Comparison of ENCODE assay signal across 13 mouse cellular contexts in the genomic region with DNA sequence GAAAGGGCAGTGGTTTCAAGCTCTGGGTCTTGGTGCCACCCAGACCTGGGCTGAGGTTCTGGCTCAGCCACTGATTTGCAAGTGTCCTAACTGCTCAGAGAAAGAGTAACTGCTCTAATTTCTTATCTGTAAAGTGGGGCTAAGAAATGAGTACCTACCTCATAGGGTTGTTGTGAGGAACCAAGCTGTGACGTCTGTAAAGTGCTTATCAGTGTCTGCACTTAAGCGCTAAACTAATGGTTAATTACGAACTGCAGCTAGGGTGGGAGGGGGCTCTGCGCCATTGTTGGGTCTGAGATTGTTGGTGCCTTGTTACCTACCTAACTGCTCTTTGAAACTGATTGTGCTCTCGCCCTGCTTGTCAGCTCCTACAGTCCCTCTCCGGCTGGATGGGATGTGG. TPM values are rescaled to one million over a fixed set of nuclear protein-coding genes. Genes with fewer than 3 reads are reported as not detected.
DNase-seq lines count a peak whose midpoint lies in the region; ATAC-seq lines count a peak whose summit lies in the region.
"Had no signal": no experiment of that assay in that cellular context is flagged by ENCODE, and none has a peak within 500 bp of the region (broad histone marks: within the 10 kb centered on the region; RNA-seq: fewer than 3 reads in every experiment).

No protein-coding gene starts in this region.

- no peak for DNase-seq in forebrain, embryonic 14.5 days (ENCODE audit: low spot score)
- DNase-seq in kidney, adult 18-20 months, result no peak
- DNase-seq in neural tube, embryonic 10.5 days (ENCODE audit: extremely low spot score, low spot score), result no peak
- DNase-seq in frontal cortex, adult 2 months (ENCODE audit: extremely low spot score in 1 of 2, low spot score in 1 of 2), result no peak
- DNase-seq in spleen, adult 18-20 months, result no peak
- DNase-seq: adrenal gland, postnatal 25 days; kidney, adult 9 months; lung, postnatal 10 days had no signal

- no peak overlapping the region for H3K27ac ChIP-seq in forebrain, embryonic 15.5 days (replicated peaks)
- no peak overlapping the region for H3K27ac ChIP-seq in forebrain, embryonic 14.5 days (ENCODE audit: low read depth, low read length)
- no peak overlapping the region for H3K27ac ChIP-seq in kidney, embryonic 14.5 days (ENCODE audit: low read depth, low read length)
- H3K27ac ChIP-seq in neural tube, embryonic 13.5 days (replicated peaks), result no peak overlapping the region

- H3K4me1 ChIP-seq in forebrain, embryonic 15.5 days, result peaks cover 39% of the 10 kb centered on the region
- H3K4me1 ChIP-seq in forebrain, embryonic 14.5 days (ENCODE audit: control insufficient read depth, insufficient read depth, low read length), result peaks cover 6% of the 10 kb centered on the region
- H3K4me1 ChIP-seq in kidney, embryonic 14.5 days (ENCODE audit: control insufficient read depth, insufficient read depth, low read length), result peaks cover 35% of the 10 kb centered on the region
- peaks cover 87% of the 10 kb centered on the region for H3K4me1 ChIP-seq in neural tube, embryonic 13.5 days (replicated peaks)

- 55% methylated on average over 6 of the region's 6 CpGs for WGBS in forebrain, embryonic 15.5 days
- WGBS in forebrain, embryonic 14.5 days, result 55% methylated on average over 6 of the region's 6 CpGs
- 74% methylated on average over 6 of the region's 6 CpGs for WGBS in kidney, embryonic 14.5 days
- WGBS in neural tube, embryonic 13.5 days, result 61% methylated on average over 6 of the region's 6 CpGs

- H3K4me2 ChIP-seq in forebrain, embryonic 15.5 days (replicated peaks), result no peak overlapping the region
- H3K4me2 ChIP-seq in forebrain, embryonic 14.5 days (ENCODE audit: low read length), result no peak overlapping the region
- H3K4me2 ChIP-seq in kidney, embryonic 14.5 days (replicated peaks; ENCODE audit: low read depth, low read length), result no peak overlapping the region
- no peak overlapping the region; the same call in 1 of the 2 replicates for H3K4me2 ChIP-seq in neural tube, embryonic 13.5 days
- H3K4me2 ChIP-seq: embryonic facial prominence, embryonic 15.5 days had no signal

- H3K9me3 ChIP-seq in forebrain, embryonic 15.5 days, result no peaks in the 10 kb centered on the region
- no peaks in the 10 kb centered on the region for H3K9me3 ChIP-seq in forebrain, embryonic 14.5 days (replicated peaks; ENCODE audit: control insufficient read depth, low read length)
- H3K9me3 ChIP-seq in kidney, embryonic 14.5 days (ENCODE audit: control insufficient read depth, low read length), result no peaks in the 10 kb centered on the region
- no peaks in the 10 kb centered on the region for H3K9me3 ChIP-seq in neural tube, embryonic 13.5 days
- H3K9me3 ChIP-seq: embryonic facial prominence, embryonic 15.5 days had no signal

- no peak overlapping the region for H3K4me3 ChIP-seq in forebrain, embryonic 15.5 days
- H3K4me3 ChIP-seq in forebrain, embryonic 14.5 days (ENCODE audit: low read depth, low read length), result no peak overlapping the region
- no peak overlapping the region for H3K4me3 ChIP-seq in kidney, embryonic 14.5 days (ENCODE audit: low read length)
- H3K4me3 ChIP-seq in neural tube, embryonic 13.5 days, result no peak overlapping the region
- H3K4me3 ChIP-seq: embryonic facial prominence, embryonic 15.5 days had no signal

- no peaks in the 10 kb centered on the region for H3K27me3 ChIP-seq in forebrain, embryonic 15.5 days
- H3K27me3 ChIP-seq in forebrain, embryonic 14.5 days (replicated peaks; ENCODE audit: control insufficient read depth, insufficient read depth, low read length), result no peaks in the 10 kb centered on the region
- no peaks in the 10 kb centered on the region for H3K27me3 ChIP-seq in kidney, embryonic 14.5 days (ENCODE audit: control insufficient read depth, insufficient read depth, low read length)
- no peaks in the 10 kb centered on the region for H3K27me3 ChIP-seq in neural tube, embryonic 13.5 days
- H3K27me3 ChIP-seq: embryonic facial prominence, embryonic 15.5 days had no signal

- peak overlapping the region; percentile 12; the same call in 1 of the 2 replicates for H3K9ac ChIP-seq in forebrain, embryonic 15.5 days (replicated peaks)
- H3K9ac ChIP-seq in forebrain, embryonic 14.5 days (ENCODE audit: low read length), result no peak overlapping the region
- H3K9ac ChIP-seq in kidney, embryonic 14.5 days (ENCODE audit: low read depth, low read length), result 0 out of 2 replicates have a peak overlapping the region, but pooled peaks have one; percentile 13
- H3K9ac ChIP-seq in neural tube, embryonic 13.5 days, result peak overlapping the region; percentile 47; the same call in 1 of the 2 replicates
- H3K9ac ChIP-seq: embryonic facial prominence, embryonic 15.5 days had no signal

- peaks cover 97% of the 10 kb centered on the region for H3K36me3 ChIP-seq in forebrain, embryonic 15.5 days
- H3K36me3 ChIP-seq in forebrain, embryonic 14.5 days (ENCODE audit: control insufficient read depth, insufficient read depth, low read length), result peaks cover 99% of the 10 kb centered on the region
- peaks cover 99% of the 10 kb centered on the region for H3K36me3 ChIP-seq in kidney, embryonic 14.5 days (ENCODE audit: control insufficient read depth, insufficient read depth, low read length)
- H3K36me3 ChIP-seq in neural tube, embryonic 13.5 days, result peaks cover 100% of the 10 kb centered on the region

- no peak for ATAC-seq in forebrain, embryonic 15.5 days (replicated peaks)
- ATAC-seq in forebrain, embryonic 14.5 days, result no peak
- ATAC-seq in kidney, embryonic 14.5 days (ENCODE audit: low FRiP score, low TSS enrichment), result no peak
- ATAC-seq in neural tube, embryonic 13.5 days (ENCODE audit: low read depth), result no peak

RNA-seq across cellular contexts. Expression of a gene that starts 7.5 kb away (rescaled TPM):
- 85.2 and 86.5 TPM in 2 replicates for polyA plus RNA-seq in forebrain, embryonic 15.5 days (2015; fragmentation: Nextera tagmentation; extraction: Ambion mirVana)
- 103 and 107 TPM in 2 replicates for polyA plus RNA-seq in forebrain, embryonic 14.5 days (2014; fragmentation: Nextera tagmentation; extraction: Ambion mirVana)
- 134 and 150 TPM in 2 replicates for polyA plus RNA-seq in kidney, embryonic 14.5 days (2014; fragmentation: Nextera tagmentation; extraction: Ambion mirVana)
- polyA plus RNA-seq in neural tube, embryonic 13.5 days (2015; fragmentation: Nextera tagmentation; extraction: Ambion mirVana), result 88.7 and 98.1 TPM in 2 replicates
- 93.7 and 106 TPM in 2 replicates for polyA plus RNA-seq in frontal cortex, adult 2 months (2012; rRNA removed)

RNA-seq across cellular contexts. Expression of a gene that starts 9.2 kb away (rescaled TPM):
- polyA plus RNA-seq in forebrain, embryonic 15.5 days (2015; fragmentation: Nextera tagmentation; extraction: Ambion mirVana), result 231 and 243 TPM in 2 replicates
- polyA plus RNA-seq in forebrain, embryonic 14.5 days (2014; fragmentation: Nextera tagmentation; extraction: Ambion mirVana), result 190 and 198 TPM in 2 replicates
- 283 and 322 TPM in 2 replicates for polyA plus RNA-seq in kidney, embryonic 14.5 days (2014; fragmentation: Nextera tagmentation; extraction: Ambion mirVana)
- 214 and 237 TPM in 2 replicates for polyA plus RNA-seq in neural tube, embryonic 13.5 days (2015; fragmentation: Nextera tagmentation; extraction: Ambion mirVana)
- polyA plus RNA-seq in frontal cortex, adult 2 months (2012; rRNA removed), result 391 and 418 TPM in 2 replicates

RNA-seq across cellular contexts. Expression of a gene that starts 16.1 kb away (rescaled TPM):
- 4.2 and 4.9 TPM in 2 replicates for polyA plus RNA-seq in forebrain, embryonic 15.5 days (2015; fragmentation: Nextera tagmentation; extraction: Ambion mirVana)
- polyA plus RNA-seq in forebrain, embryonic 14.5 days (2014; fragmentation: Nextera tagmentation; extraction: Ambion mirVana), result 1.7 and 2.0 TPM in 2 replicates
- polyA plus RNA-seq in kidney, embryonic 14.5 days (2014; fragmentation: Nextera tagmentation; extraction: Ambion mirVana), result 3.8 and 3.9 TPM in 2 replicates
- 5.0 and 6.2 TPM in 2 replicates for polyA plus RNA-seq in neural tube, embryonic 13.5 days (2015; fragmentation: Nextera tagmentation; extraction: Ambion mirVana)
- 10.7 and 13.4 TPM in 2 replicates for polyA plus RNA-seq in frontal cortex, adult 2 months (2012; rRNA removed)

RNA-seq across cellular contexts. Expression of a gene that starts 28.8 kb away (rescaled TPM):
- polyA plus RNA-seq in forebrain, embryonic 15.5 days (2015; fragmentation: Nextera tagmentation; extraction: Ambion mirVana), result 1.8 and 2.5 TPM in 2 replicates
- polyA plus RNA-seq in forebrain, embryonic 14.5 days (2014; fragmentation: Nextera tagmentation; extraction: Ambion mirVana), result 1.3 and 1.5 TPM in 2 replicates
- 2.9 and 5.6 TPM in 2 replicates for polyA plus RNA-seq in kidney, embryonic 14.5 days (2014; fragmentation: Nextera tagmentation; extraction: Ambion mirVana)
- polyA plus RNA-seq in neural tube, embryonic 13.5 days (2015; fragmentation: Nextera tagmentation; extraction: Ambion mirVana), result 1.7 and 2.6 TPM in 2 replicates
- polyA plus RNA-seq in frontal cortex, adult 2 months (2012; rRNA removed), result 1.7 and 2.4 TPM in 2 replicates

RNA-seq across cellular contexts. Expression of a gene that starts 46.1 kb away (rescaled TPM):
- polyA plus RNA-seq in forebrain, embryonic 15.5 days (2015; fragmentation: Nextera tagmentation; extraction: Ambion mirVana), result 2.6 and 3.5 TPM in 2 replicates
- 2.4 and 4.2 TPM in 2 replicates for polyA plus RNA-seq in forebrain, embryonic 14.5 days (2014; fragmentation: Nextera tagmentation; extraction: Ambion mirVana)
- polyA plus RNA-seq in kidney, embryonic 14.5 days (2014; fragmentation: Nextera tagmentation; extraction: Ambion mirVana), result 1.1 and 4.0 TPM in 2 replicates
- 4.5 and 6.1 TPM in 2 replicates for polyA plus RNA-seq in neural tube, embryonic 13.5 days (2015; fragmentation: Nextera tagmentation; extraction: Ambion mirVana)
- polyA plus RNA-seq in frontal cortex, adult 2 months (2012; rRNA removed), result 0.70 and 0.80 TPM in 2 replicates
- polyA plus RNA-seq: liver, adult 2 months had no signal
